Mouse (Mus musculus): ENCODE results near the gene Gys2.

- no peak for TF ChIP-seq CTCF (IDR thresholded peaks at IDR 0.05; ENCODE audit: low read depth)
- no peak for TF ChIP-seq EP300 (optimal IDR thresholded peaks at IDR 0.05)
Observed at GRCm38 (mm10) chr6:142411140-142411539, 61.8 kb downstream of the Gys2 start.

Data from stomach, postnatal 0 days (tissue).